Mouse (Mus musculus) CH12.LX (cell line): ENCODE measurements at regions not wholly inside any gene's neighbourhood (a gene's known extent, or its start where the extent isn't known, plus 50 kb on each side); places are given as distances from the start of the nearest gene placed in this dataset.

Experiments
- DNase-seq: peaks from one replicate; pipeline ENCODE4 v3.0.0-alpha.2; 2013; ENCODE audit errors: extremely low read depth
- H3K27ac ChIP-seq: 2 replicates; pipeline ENCODE4 v1.5.1; 2012; ENCODE audit warnings: low read depth, mild to moderate bottlenecking, control low read depth, moderate library complexity; ENCODE audit not compliant: insufficient read depth
- H3K27me3 ChIP-seq: replicated peaks from 2 replicates; pipeline ENCODE3; 2012; ENCODE audit warnings: inconsistent platforms
- H3K36me3 ChIP-seq, 2 experiments: replicated peaks in 1 of 2; 2 replicates each; pipeline versions ENCODE3 to v1.6.1; 2012; ENCODE audit warnings: inconsistent platforms in 1 of 2, low read length in 1 of 2, mild to moderate bottlenecking in 1 of 2, mixed read lengths in 1 of 2, moderate library complexity in 1 of 2; ENCODE audit not compliant: control insufficient read depth in 1 of 2, insufficient read depth in 1 of 2
- H3K4me1 ChIP-seq, 2 experiments: 2 replicates each; pipeline ENCODE4 v1.6.1; 2012; ENCODE audit warnings: inconsistent platforms in 1 of 2, moderate library complexity in 1 of 2; ENCODE audit not compliant: insufficient read depth in 2 of 2, control insufficient read depth in 1 of 2
- H3K4me2 ChIP-seq: 2 replicates; pipeline ENCODE4 v1.6.1; 2012; ENCODE audit warnings: low read depth, mild to moderate bottlenecking, control low read depth; ENCODE audit not compliant: poor library complexity, insufficient read depth, severe bottlenecking
- H3K4me3 ChIP-seq, 3 experiments: fragments of 150-350 bp in 1 of 3; sonication (generic) in 1 of 3; replicated peaks in 1 of 3; 2 replicates each; pipeline versions ENCODE3 to v1.5.1; 2011 to 2012; ENCODE audit warnings: low read depth in 2 of 3, low read length in 2 of 3, mild to moderate bottlenecking in 2 of 3, moderate library complexity in 2 of 3, control low read depth in 1 of 3, improper control_type of control experiment in 1 of 3, inconsistent platforms in 1 of 3, mixed read lengths in 1 of 3; ENCODE audit not compliant: poor library complexity in 1 of 3
- H3K79me2 ChIP-seq: replicated peaks from 2 replicates; pipeline ENCODE4 v1.6.1; 2012; ENCODE audit warnings: mild to moderate bottlenecking, moderate library complexity; ENCODE audit not compliant: control insufficient read depth, poor library complexity, insufficient read depth, severe bottlenecking; ENCODE audit errors: extremely low read depth
- H3K9ac ChIP-seq: 2 replicates; pipeline ENCODE4 v1.6.1; 2012; ENCODE audit warnings: low read depth, mild to moderate bottlenecking, control low read depth, moderate library complexity; ENCODE audit not compliant: insufficient read depth
- H3K9me3 ChIP-seq: replicated peaks from 2 replicates; pipeline ENCODE3; 2012; ENCODE audit warnings: low read length, inconsistent platforms, mixed read lengths
- BHLHE40 ChIP-seq: IDR thresholded peaks from 2 replicates; pipeline ENCODE4 v1.6.1; 2011; ENCODE audit warnings: mild to moderate bottlenecking, low read depth, low read length, improper control_type of control experiment
- CHD2 ChIP-seq: IDR thresholded peaks from 2 replicates; pipeline ENCODE4 v1.6.1; 2011; ENCODE audit warnings: low read length, improper control_type of control experiment
- CTCF ChIP-seq, 2 experiments: IDR thresholded peaks in 1 of 2; conservative IDR thresholded peaks in 1 of 2; 2 replicates each; pipeline ENCODE4 v1.5.1; 2011 to 2012; ENCODE audit warnings: low read depth in 2 of 2, low read length in 2 of 2, improper control_type of control experiment in 1 of 2, inconsistent platforms in 1 of 2, mild to moderate bottlenecking in 1 of 2, moderate library complexity in 1 of 2
- ELF1 ChIP-seq: IDR thresholded peaks from 2 replicates; pipeline ENCODE4 v1.6.1; 2014; ENCODE audit warnings: low read depth, mild to moderate bottlenecking, inconsistent platforms, low read length, improper control_type of control experiment
- EP300 ChIP-seq: IDR thresholded peaks from 2 replicates; pipeline ENCODE4 v1.6.1; 2011; ENCODE audit warnings: low read length, improper control_type of control experiment
- ETS1 ChIP-seq: conservative IDR thresholded peaks from 2 replicates; pipeline ENCODE4 v1.6.1; 2012; ENCODE audit warnings: low read depth, mild to moderate bottlenecking, inconsistent platforms, low read length, improper control_type of control experiment, moderate library complexity
- IRF4 ChIP-seq: IDR thresholded peaks from 2 replicates; pipeline ENCODE4 v1.6.1; 2014; ENCODE audit warnings: low read depth, mild to moderate bottlenecking, inconsistent platforms, low read length, improper control_type of control experiment
- MEF2A ChIP-seq: IDR thresholded peaks from 2 replicates; pipeline ENCODE4 v1.6.1; 2014; ENCODE audit warnings: low read depth, mild to moderate bottlenecking, inconsistent platforms, low read length, improper control_type of control experiment, borderline replicate concordance
- MXI1 ChIP-seq: IDR thresholded peaks from 2 replicates; pipeline ENCODE4 v1.6.1; 2011; ENCODE audit warnings: mild to moderate bottlenecking, low read depth, low read length, improper control_type of control experiment
- MYC ChIP-seq: IDR thresholded peaks from 2 replicates; pipeline ENCODE4 v1.6.1; 2011; ENCODE audit warnings: low read depth, mild to moderate bottlenecking, improper control_type of control experiment, low read length
- NRF1 ChIP-seq: IDR thresholded peaks from 2 replicates; pipeline ENCODE4 v1.6.1; 2014; ENCODE audit warnings: low read depth, mild to moderate bottlenecking, inconsistent platforms, low read length, improper control_type of control experiment, moderate library complexity
- PAX5 ChIP-seq: IDR thresholded peaks from 2 replicates; pipeline ENCODE4 v1.6.1; 2012; ENCODE audit warnings: low read length, inconsistent platforms, mixed read lengths
- POLR2AphosphoS2 ChIP-seq: IDR thresholded peaks from 2 replicates; pipeline ENCODE4 v1.6.1; 2011; ENCODE audit warnings: low read depth, low read length, improper control_type of control experiment
- SIN3A ChIP-seq: IDR thresholded peaks from 2 replicates; pipeline ENCODE4 v1.6.1; 2012; ENCODE audit warnings: low read length, improper control_type of control experiment, inconsistent platforms
- TBP ChIP-seq: conservative IDR thresholded peaks from 2 replicates; pipeline ENCODE4 v1.6.1; 2011; ENCODE audit warnings: low read depth, low read length, improper control_type of control experiment
- TCF12 ChIP-seq: IDR thresholded peaks from 2 replicates; pipeline ENCODE4 v1.6.1; 2014; ENCODE audit warnings: low read depth, mild to moderate bottlenecking, inconsistent platforms, low read length, improper control_type of control experiment
- UBTF ChIP-seq: IDR thresholded peaks from 2 replicates; pipeline ENCODE4 v1.6.1; 2012; ENCODE audit warnings: low read depth, mild to moderate bottlenecking, inconsistent platforms, low read length, improper control_type of control experiment, moderate library complexity
- ZKSCAN1 ChIP-seq: IDR thresholded peaks from 2 replicates; pipeline ENCODE4 v1.6.1; 2012; ENCODE audit warnings: low read depth, inconsistent platforms, low read length, improper control_type of control experiment, borderline replicate concordance
- dilution Hi-C: fragments of 300-500 bp; cut with MboI; formaldehyde crosslinking; loops from 2 replicates; pipeline ENCODE4 v1.14.3; 2020; ENCODE audit warnings: low sequenced_read_pairs; ENCODE audit not compliant: extremely low pct_unique_long_range_greater_than_20kb, extremely low pct_ligation_motif_present
- in situ Hi-C: fragments of 300-500 bp; cut with MboI; formaldehyde crosslinking; loops from 3 replicates; pipeline ENCODE4 v1.14.3; 2019; ENCODE audit warnings: low sequenced_read_pairs, low pct_ligation_motif_present, low pct_unique_long_range_greater_than_20kb, mixed read lengths

- Histone ChIP-seq H3K36me3 (no peaks in the 10 kb centered on the region), H3K27me3 (peaks cover 27% of the 10 kb centered on the region), H3K4me2 (no peak overlapping the region), H3K9me3 (no peaks in the 10 kb centered on the region), H3K79me2 (no peaks in the 10 kb centered on the region), H3K4me1 (no peaks in the 10 kb centered on the region), H3K27ac (no peak overlapping the region), H3K9ac (no peak overlapping the region), H3K4me3 (no peak overlapping the region)
- TF ChIP-seq ZKSCAN1 (no peak), CTCF (conservative IDR thresholded peaks at IDR 0.05 in 1 of 2, IDR thresholded peaks at IDR 0.05 in 1 of 2; ENCODE audit: low read depth in 2 of 2, low read length in 2 of 2) (no peak), TCF12 (no peak), CHD2 (no peak), MYC (no peak), BHLHE40 (no peak), POLR2AphosphoS2 (no peak), TBP (no peak), ELF1 (no peak), PAX5 (no peak), IRF4 (no peak), EP300 (no peak), UBTF (no peak), ETS1 (no peak), NRF1 (no peak)
- in situ Hi-C loops, result no loop called here
- DNase-seq, result no peak
- dilution Hi-C loops, result no loop called here
These were observed 66.8 kb upstream of the St8sia2 start for GRCm38 (mm10) chr7:74080079-74080845.

GRCm38 (mm10) chr7:74072632-74073031 lies 59.1 kb upstream of the St8sia2 start:
- H3K9me3 ChIP-seq, result no peaks in the 10 kb centered on the region
- no peak overlapping the region for H3K4me2 ChIP-seq
- peaks cover 46% of the 10 kb centered on the region for H3K27me3 ChIP-seq
- H3K36me3 ChIP-seq, result no peaks in the 10 kb centered on the region
- in situ Hi-C loops (no loop called here), dilution Hi-C loops (no loop called here)
- H3K4me3 ChIP-seq, result no peak overlapping the region
- no peaks in the 10 kb centered on the region for H3K79me2 ChIP-seq
- no peak for TF ChIP-seq MEF2A
- TF ChIP-seq MXI1, result no peak
- TF ChIP-seq SIN3A, result no peak
- no peaks in the 10 kb centered on the region for H3K4me1 ChIP-seq
- H3K9ac ChIP-seq, result no peak overlapping the region
- no peak for DNase-seq
- no peak overlapping the region for H3K27ac ChIP-seq
